Mouse (Mus musculus) NIH3T3 (cell line): ENCODE results near the gene Saa4.
"Not testable (repeated sequence)": the region's sequence is repeated elsewhere in the genome, so short reads cannot be mapped to it uniquely, and the experiment has no call there.

ENCODE experiments used
- DNase-seq: peaks from one replicate; pipeline ENCODE4 v3.0.0-alpha.2; 2012; ENCODE audit warnings: low read depth

Saa4 gene

DNA sequence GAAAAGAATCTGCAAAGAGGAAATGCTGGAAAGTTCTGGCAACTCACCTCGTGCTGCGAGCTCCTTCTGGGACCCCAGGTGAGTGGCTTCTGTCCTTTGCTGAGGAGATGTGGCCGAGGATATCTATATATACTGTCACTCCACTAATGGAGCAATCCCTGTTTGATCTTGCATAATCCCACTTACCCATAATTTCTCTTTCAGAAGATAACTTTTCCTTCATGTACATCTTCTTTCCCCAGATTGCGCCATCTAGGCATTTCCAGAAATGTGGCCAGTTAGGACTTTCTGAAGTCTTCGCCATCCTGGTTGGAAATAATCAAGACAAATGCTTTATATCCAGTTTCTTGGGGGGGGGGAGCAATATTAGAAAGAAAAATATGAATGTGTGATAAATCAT lies 16.8 kb downstream of the Saa4 start, which contains the start of gene Saa3:
Gene Saa3 (minus strand): TSS at position 101 of the 400 bp plus-strand sequence.
- DNase-seq, result no peak

DNA sequence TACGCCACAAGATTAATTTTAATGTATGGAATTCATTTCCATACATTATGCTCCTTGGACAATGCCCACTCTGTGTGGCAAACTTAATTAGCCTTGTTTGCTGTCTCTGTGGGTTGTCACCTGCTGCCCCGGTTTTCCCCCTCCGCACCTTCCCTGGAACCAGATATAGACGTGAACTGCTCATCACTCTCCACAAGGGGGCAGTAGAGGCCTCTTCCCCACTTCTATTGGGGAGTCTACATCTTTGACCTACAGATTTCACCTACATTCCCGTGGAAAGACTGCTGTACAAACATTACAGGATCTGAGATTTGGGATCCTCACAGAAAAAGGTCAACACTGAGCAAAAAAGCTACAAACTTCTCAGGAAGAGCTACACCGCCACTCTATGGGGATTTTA lies 17.9 kb downstream of the Saa4 start:
- peak; percentile 81 for DNase-seq

DNA sequence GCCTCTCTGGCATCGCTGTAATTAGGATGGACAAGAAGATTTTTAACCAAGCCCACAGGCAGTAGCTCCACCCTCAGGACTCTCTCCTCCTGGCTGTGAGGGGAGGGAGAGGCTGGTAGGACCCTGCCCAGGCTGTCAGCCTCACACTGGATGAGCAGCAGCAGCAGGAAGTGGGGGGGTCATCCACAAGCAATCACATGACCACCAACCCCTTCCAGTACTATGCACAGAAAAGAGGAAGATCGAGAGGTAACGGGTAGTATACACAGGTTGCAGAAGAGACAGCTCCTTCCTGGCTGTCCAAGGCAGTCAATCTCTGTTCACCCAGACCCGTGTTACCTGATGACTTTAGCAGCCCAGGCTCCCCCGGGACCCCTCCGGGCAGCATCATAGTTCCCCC lies 20.2 kb downstream of the Saa4 start:
- DNase-seq, result no peak

DNA sequence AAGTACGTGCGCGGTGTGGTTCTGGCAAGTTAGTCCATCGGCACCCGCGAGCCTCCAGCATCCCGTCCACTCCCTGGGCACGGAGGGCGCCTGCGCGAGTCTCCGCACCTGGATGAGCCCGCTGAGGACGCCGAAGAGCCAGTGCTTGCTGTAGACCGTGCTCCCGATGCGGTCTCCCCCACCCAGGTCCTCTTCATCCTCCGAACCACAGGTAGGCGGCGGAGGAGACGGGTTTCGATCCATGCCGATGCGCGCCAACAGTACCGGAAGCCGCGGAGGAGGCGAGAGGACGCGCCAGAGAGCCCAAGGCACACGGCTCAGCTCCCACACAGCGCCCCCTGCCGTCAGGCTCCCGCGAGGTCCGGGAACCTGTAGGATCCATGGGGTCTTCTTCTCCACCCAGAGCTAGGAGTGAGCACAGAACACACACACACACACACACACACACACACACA lies 22.0 kb downstream of the Saa4 start, which contains the start of gene Saal1:
Gene Saal1 (minus strand): TSS at position 291 of the 455 bp plus-strand sequence.
- peak; percentile 96 for DNase-seq

DNA sequence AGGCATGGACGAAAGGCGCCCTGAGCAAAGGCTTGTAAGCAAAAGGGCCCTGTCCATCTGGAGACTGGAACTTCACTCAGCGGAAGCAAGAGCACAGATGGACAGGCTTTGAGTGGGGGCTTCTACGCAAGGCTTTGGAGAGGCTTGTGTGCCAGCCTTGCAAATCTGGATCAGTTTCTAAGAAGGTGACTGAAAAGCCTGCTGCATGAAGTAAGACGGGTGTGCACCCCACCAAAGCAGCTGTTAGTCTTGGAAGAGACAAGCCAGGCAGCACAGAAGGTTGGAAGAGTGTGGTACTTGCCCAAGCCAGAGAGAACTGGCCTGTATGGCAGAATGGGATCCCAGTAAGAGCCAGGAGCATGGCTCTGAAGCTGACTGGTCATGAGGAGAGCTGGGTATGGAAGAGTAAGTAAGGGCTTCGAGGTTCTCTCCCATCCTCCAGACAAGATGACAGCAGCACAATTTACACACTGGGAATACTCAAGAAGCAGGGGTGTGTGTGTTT lies 31.8 kb downstream of the Saa4 start:
- DNase-seq, result no peak

DNA sequence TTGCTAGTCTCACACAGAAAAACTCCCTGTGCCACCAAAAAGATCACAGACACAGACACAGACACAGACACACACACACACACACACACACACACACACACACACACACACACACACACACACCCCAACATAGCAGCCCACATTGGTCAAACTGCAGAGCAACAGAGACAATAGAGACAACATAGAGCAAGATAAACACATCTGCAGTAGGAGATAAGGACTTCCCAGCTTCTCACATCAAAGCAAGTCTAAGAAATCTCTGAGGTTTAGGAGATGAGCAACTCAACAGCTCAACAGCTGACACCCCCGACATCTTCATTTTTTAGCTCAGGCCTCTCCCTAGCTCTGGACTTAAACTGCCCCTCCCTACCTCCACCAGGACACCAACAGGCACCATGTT lies 35.6 kb downstream of the Saa4 start:
- DNase-seq, result no peak

DNA sequence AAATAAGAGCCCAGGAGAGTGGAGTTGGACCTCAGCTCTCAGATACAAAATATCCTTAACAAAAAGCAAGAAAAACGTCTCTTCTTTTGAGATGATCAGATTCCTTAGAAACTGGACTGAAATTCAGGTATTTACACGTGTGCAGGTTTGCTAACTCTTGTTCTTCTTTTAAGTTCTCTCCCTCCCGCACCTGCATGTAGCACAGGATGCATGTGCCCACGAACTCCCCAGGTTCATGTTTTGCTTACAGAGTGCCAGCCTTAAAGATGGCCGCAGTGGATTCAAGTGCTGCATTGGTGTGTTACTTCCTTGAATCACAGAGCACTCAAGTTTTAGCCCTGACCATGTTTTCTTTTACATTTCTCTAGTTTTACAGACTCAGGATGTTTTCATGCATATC lies 45.6 kb downstream of the Saa4 start:
- no peak for DNase-seq

DNA sequence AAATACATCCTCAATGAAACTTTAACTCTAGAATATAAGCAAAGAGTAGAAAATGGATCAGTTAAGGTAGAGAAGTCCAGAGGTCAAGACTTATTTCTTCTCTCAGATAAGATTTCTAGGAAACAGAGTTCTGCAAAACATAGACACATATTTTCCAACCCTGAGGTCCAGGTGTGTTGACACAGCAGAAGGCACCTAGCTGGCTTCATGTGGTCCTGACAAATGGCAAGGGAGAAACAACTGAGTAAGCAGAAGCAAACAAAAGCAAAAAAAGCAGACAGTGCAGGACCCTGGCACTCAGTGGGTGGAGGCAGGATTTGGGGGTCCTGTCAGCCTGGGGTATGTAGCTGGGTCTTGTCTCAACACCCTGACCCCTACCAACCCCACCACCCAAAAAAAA lies 51.7 kb downstream of the Saa4 start:
- DNase-seq, result no peak

DNA sequence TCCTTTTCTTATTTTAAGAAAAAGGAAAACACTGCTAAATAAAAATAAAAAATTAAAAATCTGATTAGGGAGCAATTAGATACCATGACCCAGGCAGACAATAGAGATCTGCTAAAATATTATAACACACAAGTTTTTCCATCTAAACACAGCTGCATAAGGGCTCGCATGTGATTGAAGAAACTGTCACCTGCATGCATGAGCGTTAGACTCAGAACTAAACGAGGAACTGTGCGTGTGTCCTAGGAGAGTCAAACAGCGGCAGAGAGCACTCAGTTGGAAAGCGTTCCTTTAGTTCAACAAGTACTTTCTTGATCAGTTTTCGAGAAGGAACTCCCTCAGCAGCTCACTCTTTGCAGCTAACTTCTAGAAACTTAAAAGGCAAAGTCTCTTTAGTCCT lies 53.4 kb downstream of the Saa4 start:
- not testable (repeated sequence) for DNase-seq

DNA sequence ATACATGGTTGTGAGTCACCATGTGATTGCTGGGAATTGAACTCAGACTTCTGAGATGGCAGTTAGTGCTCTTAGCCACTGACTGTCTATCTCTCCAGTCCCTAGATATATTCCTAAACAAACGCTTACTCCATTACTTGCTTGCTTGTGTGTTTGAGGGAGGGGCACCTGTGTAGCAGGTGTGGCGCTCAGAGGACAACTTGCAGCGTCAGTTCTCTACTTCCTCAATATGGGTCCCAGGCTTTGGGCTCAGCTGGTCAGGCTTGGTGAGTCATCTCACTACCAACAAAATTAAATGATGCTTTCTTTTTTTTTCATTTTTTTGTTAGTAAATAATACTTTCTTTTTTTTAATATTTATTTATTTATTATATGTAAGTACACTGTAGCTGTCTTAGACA lies 54.0 kb downstream of the Saa4 start:
- DNase-seq, result no peak
